Mouse (Mus musculus) hindbrain, embryonic 14.5 days (tissue): ENCODE results near the gene Ccdc184. TPM values are rescaled to one million over a fixed set of nuclear protein-coding genes. Genes with fewer than 3 reads are reported as not detected.

Experiments
- ATAC-seq: fragments of 200-750 bp; cut with Nextera tagmentation; 2 replicates; pipeline ENCODE4 v1.8.0; 2017; ENCODE audit warnings: moderate number of reproducible peaks, mild to moderate bottlenecking, moderate TSS enrichment, moderate library complexity; ENCODE audit not compliant: low FRiP score
- DNase-seq: peaks from one replicate; pipeline ENCODE4 v3.0.0-alpha.2; 2015; ENCODE audit warnings: low spot score
- H3K27ac ChIP-seq: fragments of 300-500 bp; sonication (generic); 2 replicates; pipeline ENCODE4 v1.5.1; 2014; ENCODE audit warnings: mild to moderate bottlenecking, moderate library complexity
- H3K27me3 ChIP-seq: fragments of 300-500 bp; sonication (generic); 2 replicates; pipeline ENCODE4 v1.6.1; 2014; ENCODE audit warnings: mild to moderate bottlenecking, low read length, mixed read lengths; ENCODE audit not compliant: control insufficient read depth, insufficient read depth
- H3K36me3 ChIP-seq: fragments of 300-500 bp; sonication (generic); replicated peaks from 2 replicates; pipeline ENCODE4 v1.6.1; 2014; ENCODE audit not compliant: control insufficient read depth, insufficient read depth
- H3K4me1 ChIP-seq: fragments of 300-500 bp; sonication (generic); replicated peaks from 2 replicates; pipeline ENCODE4 v1.6.1; 2014; ENCODE audit warnings: antibody characterized with exemption, low read length, mixed read lengths; ENCODE audit not compliant: control insufficient read depth, insufficient read depth
- H3K4me2 ChIP-seq: fragments of 300-500 bp; sonication (generic); replicated peaks from 2 replicates; pipeline ENCODE4 v1.6.1; 2014; ENCODE audit warnings: mild to moderate bottlenecking, moderate library complexity
- H3K4me3 ChIP-seq: fragments of 300-500 bp; sonication (generic); replicated peaks from 2 replicates; pipeline ENCODE4 v1.5.1; 2014; ENCODE audit warnings: mild to moderate bottlenecking, low read length
- H3K9ac ChIP-seq: fragments of 300-500 bp; sonication (generic); 2 replicates; pipeline ENCODE4 v1.6.1; 2014
- H3K9me3 ChIP-seq: fragments of 300-500 bp; sonication (generic); 2 replicates; pipeline ENCODE4 v1.6.1; 2016; ENCODE audit warnings: low read length; ENCODE audit not compliant: control insufficient read depth
- WGBS: fragments of 180-500 bp; shearing (Covaris S2); extraction: QIAGEN DNeasy Blood & Tissue Kit; methylation state at CpG from one replicate; pipeline ENCODE4 v1.1.7; 2014; 5-methylcytosine and 5-hydroxymethylcytosine counted together
- polyA plus RNA-seq: library from polyadenylated mRNA; unstranded; fragments of >200 nt; fragmentation: Nextera tagmentation; extraction: Ambion mirVana; gene quantifications from 2 replicates; pipeline ENCODE4 v1.2.1, GENCODE M21; 2014

The Ccdc184 gene
- polyA plus RNA-seq, 1 experiment from 2014 or later: 98.1 TPM

GRCm38 (mm10) chr15:98181856-98182570 lies 15.1 kb downstream of the Ccdc184 start:
- ATAC-seq (no peak), DNase-seq (no peak)
- Histone ChIP-seq H3K4me3 (no peak overlapping the region), H3K36me3 (no peaks in the 10 kb centered on the region), H3K9me3 (no peaks in the 10 kb centered on the region), H3K4me2 (no peak overlapping the region), H3K9ac (no peak overlapping the region), H3K27me3 (no peaks in the 10 kb centered on the region), H3K4me1 (no peaks in the 10 kb centered on the region), H3K27ac (no peak overlapping the region)
- 77% methylated on average over 12 of the region's 12 CpGs for WGBS

DNA sequence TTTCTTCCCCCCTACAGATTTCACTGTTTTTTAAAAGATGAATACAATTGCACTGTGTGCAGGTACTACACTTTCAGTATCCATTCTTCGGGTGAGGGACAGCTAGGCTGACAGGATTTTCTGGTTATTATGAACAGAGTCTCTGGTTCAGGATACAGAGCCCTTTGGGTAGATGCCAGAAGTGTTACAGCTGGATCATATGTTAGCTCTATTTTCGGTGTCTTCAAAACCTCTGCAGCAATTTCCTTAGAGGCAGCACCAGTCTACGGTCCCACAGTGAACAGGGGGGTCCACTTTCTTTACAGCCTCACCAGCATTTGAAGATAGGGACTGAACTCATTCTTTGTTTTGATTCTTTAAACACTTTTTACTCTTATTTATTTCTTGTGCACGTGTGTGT lies 17.5 kb downstream of the Ccdc184 start:
- no peaks in the 10 kb centered on the region for H3K27me3 ChIP-seq
- no peak overlapping the region for H3K4me2 ChIP-seq
- no peak overlapping the region for H3K27ac ChIP-seq
- H3K9me3 ChIP-seq: no peaks in the 10 kb centered on the region
- no peaks in the 10 kb centered on the region for H3K4me1 ChIP-seq
- DNase-seq (no peak), ATAC-seq (no peak)
- H3K9ac ChIP-seq: no peak overlapping the region
- H3K4me3 ChIP-seq: no peak overlapping the region
- WGBS: 81% methylated on average over 4 of the region's 4 CpGs
- no peaks in the 10 kb centered on the region for H3K36me3 ChIP-seq

DNA sequence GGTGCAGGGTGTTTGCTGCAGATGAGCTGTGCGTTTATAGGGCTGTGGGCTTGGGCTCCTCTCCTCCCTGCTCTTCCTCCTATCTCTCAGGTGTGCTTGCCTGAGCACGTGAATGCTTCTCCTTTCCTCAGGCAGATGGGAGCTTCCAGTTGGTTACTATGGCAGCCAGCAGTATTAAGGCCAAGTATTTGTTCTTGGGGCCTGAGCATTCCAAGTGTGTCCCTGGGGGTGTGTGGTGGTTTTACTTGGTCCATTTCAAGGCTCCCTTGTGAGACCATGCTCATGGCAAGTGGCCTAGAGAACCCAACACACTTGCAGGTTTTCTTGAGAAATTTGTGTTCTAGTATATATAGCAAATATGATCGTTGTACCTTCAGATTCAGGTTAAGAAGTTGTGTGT lies 28.5 kb downstream of the Ccdc184 start, which contains the start of gene Olfr288:
TSS of gene Olfr288 (minus strand) at position 101 of the 400 bp plus-strand sequence.
- no peak within 1 kb of the TSS for H3K4me3 ChIP-seq
- H3K9me3 ChIP-seq: no peaks in the 10 kb centered on the region
- DNase-seq (no peak), ATAC-seq (no peak)
- no peaks in the 10 kb centered on the region for H3K36me3 ChIP-seq
- WGBS: 66% methylated on average over 3 of the region's 3 CpGs
- no peak within 1 kb of the TSS for H3K9ac ChIP-seq
- no peaks in the 10 kb centered on the region for H3K4me1 ChIP-seq
- no peaks in the 10 kb centered on the region for H3K27me3 ChIP-seq
- H3K27ac ChIP-seq: no peak within 1 kb of the TSS
- H3K4me2 ChIP-seq: no peak within 1 kb of the TSS

GRCm38 (mm10) chr15:98209676-98210075 lies 42.7 kb downstream of the Ccdc184 start:
- 76% methylated on average over 7 of the region's 7 CpGs for WGBS
- H3K9ac ChIP-seq: no peak overlapping the region
- no peak overlapping the region for H3K4me3 ChIP-seq
- H3K4me1 ChIP-seq: no peaks in the 10 kb centered on the region
- no peaks in the 10 kb centered on the region for H3K9me3 ChIP-seq
- DNase-seq: no peak
- H3K27ac ChIP-seq: no peak overlapping the region
- H3K4me2 ChIP-seq: no peak overlapping the region
- no peaks in the 10 kb centered on the region for H3K27me3 ChIP-seq
- ATAC-seq: no peak
- H3K36me3 ChIP-seq: no peaks in the 10 kb centered on the region

GRCm38 (mm10) chr15:98213336-98213870 lies 46.4 kb downstream of the Ccdc184 start:
- Histone ChIP-seq H3K4me3 (no peak overlapping the region), H3K27me3 (no peaks in the 10 kb centered on the region), H3K36me3 (no peaks in the 10 kb centered on the region), H3K4me2 (no peak overlapping the region), H3K9me3 (no peaks in the 10 kb centered on the region), H3K9ac (no peak overlapping the region), H3K27ac (no peak overlapping the region), H3K4me1 (no peaks in the 10 kb centered on the region)
- no peak for ATAC-seq
- DNase-seq: no peak
- 83% methylated on average over 5 of the region's 5 CpGs for WGBS

DNA sequence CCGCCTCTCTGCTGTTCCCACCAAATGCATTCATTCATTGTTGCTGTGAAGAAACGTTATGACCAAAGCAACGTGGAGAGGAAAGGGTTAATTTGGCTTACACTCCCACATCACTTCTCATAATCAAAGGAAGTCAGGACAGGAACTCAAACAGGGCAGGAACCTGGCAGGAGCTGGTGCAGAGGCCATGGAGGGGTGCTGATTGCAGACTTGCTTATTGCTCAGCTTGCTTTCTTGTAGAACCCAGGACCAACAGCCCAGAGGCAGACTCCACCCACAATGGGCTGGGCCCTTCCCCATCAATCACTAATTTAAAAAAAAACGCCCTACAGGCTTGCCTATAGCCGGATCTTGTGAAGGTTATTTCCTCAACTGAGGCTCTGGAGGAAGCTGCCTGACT lies 47.2 kb downstream of the Ccdc184 start:
- DNase-seq: no peak
- WGBS: 74% methylated on average over 5 of the region's 5 CpGs
- no peaks in the 10 kb centered on the region for H3K27me3 ChIP-seq
- H3K4me2 ChIP-seq: no peak overlapping the region
- H3K27ac ChIP-seq: no peak overlapping the region
- no peak for ATAC-seq
- H3K9ac ChIP-seq: no peak overlapping the region
- no peaks in the 10 kb centered on the region for H3K36me3 ChIP-seq
- H3K4me1 ChIP-seq: no peaks in the 10 kb centered on the region
- H3K9me3 ChIP-seq: no peaks in the 10 kb centered on the region
- no peak overlapping the region for H3K4me3 ChIP-seq

Other genes with a start within 250 kb of the Ccdc184 start
- 54.9 and 58.0 TPM in 2 replicates for gene Tmem106c, start 203.0 kb upstream of the Ccdc184 start, polyA plus RNA-seq
- gene Col2a1, start 162.5 kb upstream of the Ccdc184 start, polyA plus RNA-seq: 24.0 and 30.8 TPM in 2 replicates
- gene Pfkm, start 74.6 kb upstream of the Ccdc184 start, polyA plus RNA-seq: 77.6 and 83.0 TPM in 2 replicates
- 22.9 and 23.6 TPM in 2 replicates for gene Senp1, start 73.4 kb upstream of the Ccdc184 start, polyA plus RNA-seq
- gene Asb8, start 1.5 kb upstream of the Ccdc184 start, polyA plus RNA-seq: 66.2 and 66.8 TPM in 2 replicates
- not detected in 2 replicates for gene Olfr288, start 28.4 kb downstream of the Ccdc184 start, polyA plus RNA-seq
- not detected in 2 replicates for gene Gm44579, start 53.8 kb downstream of the Ccdc184 start, polyA plus RNA-seq
- 0.17 TPM in 1 of 2 replicates, not detected in the other for gene Olfr287, start 53.9 kb downstream of the Ccdc184 start, polyA plus RNA-seq
- not detected in 2 replicates for gene Olfr286, start 67.3 kb downstream of the Ccdc184 start, polyA plus RNA-seq
- not detected in 2 replicates for gene H1fnt, start 90.1 kb downstream of the Ccdc184 start, polyA plus RNA-seq
- 12.2 and 14.5 TPM in 2 replicates for gene Zfp641, start 129.0 kb downstream of the Ccdc184 start, polyA plus RNA-seq
- gene Olfr285, start 150.2 kb downstream of the Ccdc184 start, polyA plus RNA-seq: not detected in 2 replicates
- not detected in 2 replicates for gene Olfr284, start 173.8 kb downstream of the Ccdc184 start, polyA plus RNA-seq
- gene Olfr283, start 213.8 kb downstream of the Ccdc184 start, polyA plus RNA-seq: not detected in 2 replicates